Comparison of ENCODE assay signal across 24 mouse cellular contexts in genomic region chr9:70875490-70875889, GRCm38 (mm10).
A peak's percentile ranks its signal among the peaks of the same experiment; 100 is the strongest.
DNase-seq lines count a peak whose midpoint lies in the region; ATAC-seq and TF ChIP-seq lines count a peak whose summit lies in the region.
"Had no signal": no experiment of that assay in that cellular context is flagged by ENCODE, and none has a peak within 500 bp of the region (broad histone marks: within the 10 kb centered on the region; RNA-seq: fewer than 3 reads in every experiment).

No protein-coding gene starts in this region.

- WGBS in embryonic facial prominence, embryonic 12.5 days, result 49% methylated on average over 4 of the region's 4 CpGs
- WGBS in embryonic facial prominence, embryonic 10.5 days, result 63% methylated on average over 4 of the region's 4 CpGs
- WGBS in limb, embryonic 15.5 days, result 42% methylated on average over 4 of the region's 4 CpGs
- WGBS in limb, embryonic 10.5 days, result 69% methylated on average over 4 of the region's 4 CpGs
- 39% methylated on average over 4 of the region's 4 CpGs for WGBS in olfactory bulb, adult 2 months

- H3K27ac ChIP-seq in embryonic facial prominence, embryonic 12.5 days, result peak overlapping the region; percentile 64
- H3K27ac ChIP-seq in embryonic facial prominence, embryonic 10.5 days (replicated peaks), result no peak overlapping the region
- H3K27ac ChIP-seq in limb, embryonic 15.5 days, result peak overlapping the region; percentile 47; the same call in 1 of the 2 replicates
- no peak overlapping the region for H3K27ac ChIP-seq in limb, embryonic 10.5 days
- 0 out of 2 replicates have a peak overlapping the region, but pooled peaks have one; percentile 28 for H3K27ac ChIP-seq in olfactory bulb, adult 2 months (ENCODE audit: insufficient read depth, low read depth, low read length)
- H3K27ac ChIP-seq: forebrain, embryonic 12.5 days; hindbrain, embryonic 15.5 days; intestine, embryonic 15.5 days; left cerebral cortex, adult 2 months; macrophage; neural tube, embryonic 12.5 days had no signal

- no peak overlapping the region for H3K4me3 ChIP-seq in embryonic facial prominence, embryonic 12.5 days
- H3K4me3 ChIP-seq in embryonic facial prominence, embryonic 10.5 days, result no peak overlapping the region
- no peak overlapping the region for H3K4me3 ChIP-seq in limb, embryonic 15.5 days
- no peak overlapping the region for H3K4me3 ChIP-seq in limb, embryonic 10.5 days
- no peak overlapping the region for H3K4me3 ChIP-seq in olfactory bulb, adult 2 months (ENCODE audit: insufficient read depth, low read depth, low read length)
- H3K4me3 ChIP-seq: forebrain, embryonic 12.5 days; hindbrain, embryonic 15.5 days; intestine, embryonic 15.5 days; left cerebral cortex, adult 2 months; neural tube, embryonic 12.5 days had no signal

- no peaks in the 10 kb centered on the region for H3K36me3 ChIP-seq in embryonic facial prominence, embryonic 12.5 days
- H3K36me3 ChIP-seq in embryonic facial prominence, embryonic 10.5 days (replicated peaks), result no peaks in the 10 kb centered on the region
- H3K36me3 ChIP-seq in limb, embryonic 15.5 days, result no peaks in the 10 kb centered on the region
- H3K36me3 ChIP-seq in limb, embryonic 10.5 days, result no peaks in the 10 kb centered on the region
- H3K36me3 ChIP-seq: forebrain, embryonic 12.5 days; hindbrain, embryonic 15.5 days; intestine, embryonic 15.5 days; neural tube, embryonic 12.5 days had no signal

- H3K9ac ChIP-seq in embryonic facial prominence, embryonic 12.5 days, result no peak overlapping the region
- H3K9ac ChIP-seq in limb, embryonic 15.5 days, result no peak overlapping the region
- H3K9ac ChIP-seq: forebrain, embryonic 12.5 days; hindbrain, embryonic 15.5 days; intestine, embryonic 15.5 days; lung, embryonic 14.5 days; neural tube, embryonic 12.5 days had no signal

- no peaks in the 10 kb centered on the region for H3K27me3 ChIP-seq in embryonic facial prominence, embryonic 12.5 days
- no peaks in the 10 kb centered on the region for H3K27me3 ChIP-seq in embryonic facial prominence, embryonic 10.5 days (replicated peaks; ENCODE audit: low read depth, poor library complexity, severe bottlenecking)
- no peaks in the 10 kb centered on the region for H3K27me3 ChIP-seq in limb, embryonic 15.5 days
- no peaks in the 10 kb centered on the region for H3K27me3 ChIP-seq in limb, embryonic 10.5 days (ENCODE audit: low read depth, poor library complexity, severe bottlenecking)
- H3K27me3 ChIP-seq: forebrain, embryonic 12.5 days; hindbrain, embryonic 15.5 days; intestine, embryonic 15.5 days; neural tube, embryonic 12.5 days; Patski had no signal

- H3K4me1 ChIP-seq in embryonic facial prominence, embryonic 12.5 days, result no peaks in the 10 kb centered on the region
- H3K4me1 ChIP-seq in embryonic facial prominence, embryonic 10.5 days, result peaks cover 5% of the 10 kb centered on the region; the same call in 1 of the 2 replicates
- peaks cover 6% of the 10 kb centered on the region; the same call in 1 of the 2 replicates for H3K4me1 ChIP-seq in limb, embryonic 15.5 days
- H3K4me1 ChIP-seq in limb, embryonic 10.5 days, result 0 out of 2 replicates have a peak, but pooled peaks cover 7% of the 10 kb centered on the region
- H3K4me1 ChIP-seq in olfactory bulb, adult 2 months (ENCODE audit: control insufficient read depth, insufficient read depth, low read length), result peaks cover 12% of the 10 kb centered on the region
- H3K4me1 ChIP-seq: forebrain, embryonic 12.5 days; hindbrain, embryonic 15.5 days; intestine, embryonic 15.5 days; neural tube, embryonic 12.5 days had no signal

- TF ChIP-seq POLR2A in olfactory bulb, adult 2 months (IDR thresholded peaks at IDR 0.05; ENCODE audit: insufficient read depth, low read depth, low read length), result no peak

- no peaks in the 10 kb centered on the region for H3K9me3 ChIP-seq in embryonic facial prominence, embryonic 12.5 days
- H3K9me3 ChIP-seq in embryonic facial prominence, embryonic 10.5 days, result no peaks in the 10 kb centered on the region
- no peaks in the 10 kb centered on the region for H3K9me3 ChIP-seq in limb, embryonic 15.5 days
- no peaks in the 10 kb centered on the region for H3K9me3 ChIP-seq in limb, embryonic 10.5 days (replicated peaks)
- H3K9me3 ChIP-seq: forebrain, embryonic 12.5 days; hindbrain, embryonic 15.5 days; intestine, embryonic 15.5 days; neural tube, embryonic 12.5 days had no signal

- no peak for TF ChIP-seq CTCF in olfactory bulb, adult 2 months (IDR thresholded peaks at IDR 0.05; ENCODE audit: insufficient read depth, low read depth, low read length)

- DNase-seq in embryonic facial prominence, embryonic 10.5 days (ENCODE audit: low spot score), result no peak
- no peak for DNase-seq in limb, embryonic 10.5 days (ENCODE audit: low spot score)
- peak; percentile 74 for DNase-seq in cerebellum, adult 9-11 months
- DNase-seq in urinary bladder, adult 2 months (ENCODE audit: low spot score), result no peak
- no peak for DNase-seq in embryo, embryonic 10.5 days (ENCODE audit: low spot score)
- DNase-seq: gastrocnemius, postnatal 10 days; heart, postnatal 4 days; kidney, postnatal 36 days; left cerebral cortex, postnatal 4 days; lung, embryonic 14.5 days; thymus, postnatal 36 days had no signal

- ATAC-seq in embryonic facial prominence, embryonic 12.5 days (ENCODE audit: insufficient number of reproducible peaks, insufficient read depth, low FRiP score, low TSS enrichment), result no peak
- ATAC-seq in limb, embryonic 15.5 days (ENCODE audit: insufficient number of reproducible peaks, low FRiP score, low TSS enrichment, low read depth), result no peak
- ATAC-seq: CD4-positive, CD25-positive, alpha-beta regulatory T cell, adult 4 months; intestine, embryonic 15.5 days; Patski had no signal

- H3K4me2 ChIP-seq in embryonic facial prominence, embryonic 12.5 days (replicated peaks), result no peak overlapping the region
- H3K4me2 ChIP-seq in limb, embryonic 15.5 days, result no peak overlapping the region
- H3K4me2 ChIP-seq: forebrain, embryonic 12.5 days; hindbrain, embryonic 15.5 days; intestine, embryonic 15.5 days; liver, embryonic 11.5 days; lung, embryonic 14.5 days; midbrain, embryonic 11.5 days; neural tube, embryonic 12.5 days had no signal

Comparison
In these comparisons a context has a peak if more than half of its experiments do, and no peak if none do; other contexts are left out.
1. H3K27ac ChIP-seq: peak in embryonic facial prominence, embryonic 12.5 days (single experiment), limb, embryonic 15.5 days (single experiment) and olfactory bulb, adult 2 months (single experiment); none in embryonic facial prominence, embryonic 10.5 days (single experiment) and limb, embryonic 10.5 days (single experiment).